Mouse (Mus musculus) embryonic fibroblast, embryonic 13.5 days (primary cell): Measurements from ENCODE around the gene Hoxb2.

Experiments
- CTCF ChIP-seq: IDR thresholded peaks from 2 replicates; pipeline ENCODE4 v1.5.1; 2011; ENCODE audit warnings: mild to moderate bottlenecking, control low read depth, low read length, moderate library complexity, borderline replicate concordance; ENCODE audit not compliant: insufficient read depth
- POLR2A ChIP-seq: IDR thresholded peaks from 2 replicates; pipeline ENCODE4 v1.6.1; 2011; ENCODE audit warnings: low read depth, mild to moderate bottlenecking, control low read depth, low read length, moderate library complexity

DNA sequence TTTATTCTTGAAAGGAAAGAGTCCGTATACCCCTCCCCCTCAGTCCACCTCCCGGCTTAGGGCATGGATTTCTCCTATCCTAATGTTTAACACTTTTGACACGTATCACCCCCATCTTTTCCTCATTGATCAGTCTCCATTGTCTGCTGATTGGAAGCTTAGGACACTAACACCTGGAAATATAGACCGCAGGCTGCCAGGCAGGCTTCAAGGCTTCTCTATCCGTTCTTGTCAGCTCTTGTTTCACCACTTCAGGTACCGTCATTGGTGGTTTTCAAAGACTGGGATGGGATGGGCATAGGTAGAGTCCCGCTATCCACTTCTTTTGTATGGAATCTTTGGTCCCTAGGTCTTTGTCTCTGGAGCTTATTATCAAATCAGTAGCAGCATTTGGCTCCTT lies 23.2 kb upstream of the Hoxb2 start:
- TF ChIP-seq CTCF (no peak), POLR2A (no peak)
